Mouse (Mus musculus) myocyte (in vitro differentiated cells): ENCODE measurements around the gene Dda1. TPM values are rescaled to one million over a fixed set of nuclear protein-coding genes. Genes with fewer than 3 reads are reported as not detected.
A peak's percentile ranks its signal among the peaks of the same experiment; 100 is the strongest.

Source experiments
- H3K27me3 ChIP-seq: one replicate; pipeline ENCODE4 v1.6.1; 2011; ENCODE audit not compliant: control insufficient read depth, insufficient read depth, insufficient read length
- H3K36me3 ChIP-seq: one replicate; pipeline ENCODE4 v1.6.1; 2011; ENCODE audit not compliant: control insufficient read depth, insufficient read depth
- H3K4me2 ChIP-seq: one replicate; pipeline ENCODE4 v1.6.1; 2011; ENCODE audit warnings: low read depth, control low read depth
- H3K4me3 ChIP-seq: one replicate; pipeline ENCODE4 v1.5.1; 2011; ENCODE audit warnings: mild to moderate bottlenecking, control low read depth, moderate library complexity
- H3K79me2 ChIP-seq: one replicate; pipeline ENCODE4 v1.6.1; 2011; ENCODE audit not compliant: control insufficient read depth, insufficient read depth
- H3ac ChIP-seq: one replicate; pipeline ENCODE4 v1.6.1; 2011; ENCODE audit not compliant: control insufficient read depth, insufficient read length
- CEBPB ChIP-seq: IDR thresholded peaks from 2 replicates; pipeline ENCODE4 v1.6.1; 2011; ENCODE audit warnings: mild to moderate bottlenecking, moderate library complexity; ENCODE audit not compliant: poor library complexity, insufficient read depth, severe bottlenecking
- E2F4 ChIP-seq: IDR thresholded peaks from one replicate; pipeline ENCODE4 v1.6.1; 2011; ENCODE audit warnings: mild to moderate bottlenecking, control low read depth, moderate library complexity; ENCODE audit not compliant: insufficient read depth
- MAX ChIP-seq: IDR thresholded peaks from one replicate; pipeline ENCODE4 v1.6.1; 2011; ENCODE audit warnings: low read depth, mild to moderate bottlenecking, control low read depth
- MYOD1 ChIP-seq, 3 experiments: IDR thresholded peaks; one replicate each; pipeline ENCODE4 v1.6.1; 2011; ENCODE audit warnings: control low read depth in 2 of 3, low read depth in 2 of 3, mild to moderate bottlenecking in 2 of 3, moderate library complexity in 1 of 3; ENCODE audit not compliant: insufficient read length in 2 of 3, control insufficient read depth in 1 of 3
- MYOG ChIP-seq, 3 experiments: IDR thresholded peaks; one replicate each; pipeline ENCODE4 v1.6.1; 2011; ENCODE audit warnings: control low read depth in 2 of 3, low read depth in 2 of 3, mild to moderate bottlenecking in 2 of 3; ENCODE audit not compliant: insufficient read length in 2 of 3, control insufficient read depth in 1 of 3, insufficient read depth in 1 of 3
- POLR2A ChIP-seq: IDR thresholded peaks from one replicate; pipeline ENCODE4 v1.6.1; 2011; ENCODE audit warnings: low read depth, mild to moderate bottlenecking, control low read depth, moderate library complexity; ENCODE audit not compliant: insufficient read length
- POLR2AphosphoS2 ChIP-seq: IDR thresholded peaks from one replicate; pipeline ENCODE4 v1.6.1; 2011; ENCODE audit warnings: low read depth, control low read depth; ENCODE audit not compliant: insufficient read length
- REST ChIP-seq: IDR thresholded peaks from one replicate; pipeline ENCODE4 v1.6.1; 2011; ENCODE audit warnings: mild to moderate bottlenecking, control low read depth, moderate library complexity; ENCODE audit not compliant: insufficient read depth, insufficient read length
- SRF ChIP-seq: IDR thresholded peaks from one replicate; pipeline ENCODE4 v1.6.1; 2011; ENCODE audit warnings: low read depth; ENCODE audit not compliant: control insufficient read depth, insufficient read length
- TCF12 ChIP-seq: IDR thresholded peaks from one replicate; pipeline ENCODE4 v1.6.1; 2011; ENCODE audit warnings: mild to moderate bottlenecking, control low read depth; ENCODE audit not compliant: poor library complexity, insufficient read depth, severe bottlenecking
- TCF3 ChIP-seq: IDR thresholded peaks from one replicate; pipeline ENCODE4 v1.6.1; 2011; ENCODE audit warnings: low read depth, control low read depth; ENCODE audit not compliant: insufficient read length
- USF1 ChIP-seq: IDR thresholded peaks from one replicate; pipeline ENCODE4 v1.6.1; 2011; ENCODE audit warnings: low read depth, mild to moderate bottlenecking, control low read depth, moderate library complexity
- polyA plus RNA-seq: library from polyadenylated mRNA; unstranded; fragments of >200 nt; fragmentation: generic; extraction: Trizol; gene quantifications from one replicate; pipeline ENCODE4 v1.2.1, GENCODE M21; 2012; ENCODE audit warnings: missing spikeins

The Dda1 gene
- polyA plus RNA-seq, 1 experiment, result 117 TPM

DNA sequence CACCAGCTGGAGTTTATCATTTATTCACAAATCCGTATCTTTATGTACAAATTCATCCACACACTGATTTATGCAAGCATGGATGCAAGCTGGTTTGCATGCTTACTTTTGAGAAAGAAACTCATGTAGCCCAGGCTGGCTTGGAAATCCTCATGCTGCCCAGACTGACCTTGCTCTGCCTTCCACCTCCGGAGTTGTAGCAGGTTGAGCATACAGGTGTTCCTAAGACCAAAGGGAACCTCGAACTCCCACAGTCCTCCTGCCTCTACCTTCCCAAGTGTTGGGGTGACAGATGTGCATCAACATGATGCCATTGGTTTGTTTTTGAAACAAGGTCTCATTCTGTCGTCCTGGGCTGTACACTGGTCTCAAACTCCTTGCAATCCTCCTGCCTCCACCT lies 6.8 kb upstream of the Dda1 start:
- peak overlapping the region; percentile 45 for H3K4me3 ChIP-seq
- TF ChIP-seq SRF (no peak), E2F4 (no peak), POLR2AphosphoS2 (no peak), TCF12 (no peak)
- peaks cover 7% of the 10 kb centered on the region for H3K79me2 ChIP-seq
- peak overlapping the region; percentile 73 for H3K4me2 ChIP-seq
- H3ac ChIP-seq, result no peak overlapping the region
- H3K36me3 ChIP-seq, result no peaks in the 10 kb centered on the region
- no peaks in the 10 kb centered on the region for H3K27me3 ChIP-seq

DNA sequence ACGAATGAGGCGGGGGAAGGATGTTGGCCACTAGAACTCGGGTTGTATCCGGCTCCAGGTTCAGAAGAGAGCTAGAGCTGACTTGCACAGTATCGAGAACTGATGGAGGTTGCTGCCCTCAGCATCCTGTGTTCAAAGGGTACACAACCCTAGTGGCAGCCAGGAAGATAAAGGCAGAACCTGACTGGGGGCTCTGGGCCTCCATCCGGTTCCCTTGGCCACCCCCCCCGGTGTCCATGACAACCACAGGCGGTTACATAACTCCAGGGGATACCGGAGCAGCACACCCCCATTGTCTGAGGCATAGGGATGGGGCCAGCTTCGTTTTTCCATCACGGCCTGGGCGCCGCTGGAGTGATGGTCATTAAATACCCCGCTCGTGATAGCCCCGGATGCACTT lies 6.2 kb upstream of the Dda1 start:
- Histone ChIP-seq H3K4me3 (peak overlapping the region; percentile 45), H3ac (peak overlapping the region; percentile 31), H3K27me3 (no peaks in the 10 kb centered on the region), H3K36me3 (no peaks in the 10 kb centered on the region), H3K79me2 (peaks cover 7% of the 10 kb centered on the region), H3K4me2 (peak overlapping the region; percentile 73)
- TF ChIP-seq TCF12 (no peak), POLR2A (no peak), E2F4 (no peak), USF1 (no peak), CEBPB (no peak), SRF (no peak), MYOG (IDR thresholded peaks at IDR 0.05; ENCODE audit: control insufficient read depth in 1 of 3, insufficient read depth in 1 of 3, insufficient read length in 2 of 3, low read depth in 2 of 3) (no peak), POLR2AphosphoS2 (no peak), MYOD1 (IDR thresholded peaks at IDR 0.05; ENCODE audit: control insufficient read depth in 1 of 3, insufficient read length in 2 of 3, low read depth in 2 of 3) (no peak), REST (no peak), MAX (no peak), TCF3 (no peak)

DNA sequence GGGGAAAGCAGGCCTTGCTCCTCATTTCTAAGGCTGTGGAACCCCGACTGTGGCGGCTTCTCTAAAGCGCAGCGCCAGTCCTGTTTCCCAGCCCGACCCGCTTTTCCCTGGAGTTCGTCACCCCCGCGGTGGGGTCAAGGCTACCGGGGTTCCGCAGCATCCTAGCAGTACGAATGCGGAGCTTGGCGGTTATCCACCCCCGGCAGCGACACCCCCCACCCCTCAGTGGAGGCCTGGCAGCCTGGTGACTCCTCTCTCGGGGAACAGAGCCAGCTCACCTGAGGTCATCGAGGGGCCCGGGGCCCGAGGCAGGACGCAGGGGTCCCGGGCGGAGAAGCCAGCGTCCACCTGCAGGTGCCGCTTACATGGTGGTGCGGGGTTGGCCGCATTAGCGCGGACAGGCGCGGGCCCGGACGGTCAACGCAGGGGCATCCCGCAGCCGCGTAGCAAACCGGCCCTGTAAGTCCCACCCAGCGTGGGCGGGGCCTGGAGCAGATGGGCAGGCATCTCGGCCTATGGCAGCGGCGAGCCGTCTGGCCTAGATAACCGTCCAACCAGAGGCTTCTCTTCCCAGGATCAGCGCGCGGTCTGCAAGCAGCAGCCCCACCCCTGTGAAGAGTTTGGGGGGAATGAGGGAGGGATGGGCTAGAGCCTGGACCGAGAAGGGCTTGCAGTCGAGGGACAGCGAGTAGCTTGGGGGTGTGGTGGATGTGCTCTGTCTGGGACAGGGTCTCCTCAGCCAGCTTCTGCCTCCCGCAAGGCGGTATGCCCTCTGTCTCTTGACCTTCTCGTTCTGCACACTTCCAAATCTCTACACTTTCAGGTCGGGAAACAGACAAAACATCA lies 5.6 kb upstream of the Dda1 start, which contains the start of gene Abhd8:
TSS of gene Abhd8 (minus strand) at position 468 of the 846 bp plus-strand sequence.
- Histone ChIP-seq H3ac (peak within 1 kb of the TSS; percentile 31), H3K36me3 (no peaks in the 10 kb centered on the region), H3K79me2 (peaks cover 7% of the 10 kb centered on the region), H3K4me3 (peak within 1 kb of the TSS; percentile 45), H3K4me2 (peak within 1 kb of the TSS; percentile 98), H3K27me3 (no peaks in the 10 kb centered on the region)
- no peak for TF ChIP-seq E2F4
- TF ChIP-seq MAX, result no peak
- TF ChIP-seq MYOG (IDR thresholded peaks at IDR 0.05; ENCODE audit: control insufficient read depth in 1 of 3, insufficient read depth in 1 of 3, insufficient read length in 2 of 3, low read depth in 2 of 3), result no peak
- no peak for TF ChIP-seq USF1
- TF ChIP-seq MYOD1 (IDR thresholded peaks at IDR 0.05; ENCODE audit: control insufficient read depth in 1 of 3, insufficient read length in 2 of 3, low read depth in 2 of 3), result peak in 1 of 3 experiments; percentile 1
- TF ChIP-seq SRF, result peak; percentile 49
- TF ChIP-seq POLR2A, result peak; percentile 82
- no peak for TF ChIP-seq TCF3
- peak; percentile 54 for TF ChIP-seq POLR2AphosphoS2
- no peak for TF ChIP-seq REST
- TF ChIP-seq CEBPB, result no peak
- TF ChIP-seq TCF12, result no peak

DNA sequence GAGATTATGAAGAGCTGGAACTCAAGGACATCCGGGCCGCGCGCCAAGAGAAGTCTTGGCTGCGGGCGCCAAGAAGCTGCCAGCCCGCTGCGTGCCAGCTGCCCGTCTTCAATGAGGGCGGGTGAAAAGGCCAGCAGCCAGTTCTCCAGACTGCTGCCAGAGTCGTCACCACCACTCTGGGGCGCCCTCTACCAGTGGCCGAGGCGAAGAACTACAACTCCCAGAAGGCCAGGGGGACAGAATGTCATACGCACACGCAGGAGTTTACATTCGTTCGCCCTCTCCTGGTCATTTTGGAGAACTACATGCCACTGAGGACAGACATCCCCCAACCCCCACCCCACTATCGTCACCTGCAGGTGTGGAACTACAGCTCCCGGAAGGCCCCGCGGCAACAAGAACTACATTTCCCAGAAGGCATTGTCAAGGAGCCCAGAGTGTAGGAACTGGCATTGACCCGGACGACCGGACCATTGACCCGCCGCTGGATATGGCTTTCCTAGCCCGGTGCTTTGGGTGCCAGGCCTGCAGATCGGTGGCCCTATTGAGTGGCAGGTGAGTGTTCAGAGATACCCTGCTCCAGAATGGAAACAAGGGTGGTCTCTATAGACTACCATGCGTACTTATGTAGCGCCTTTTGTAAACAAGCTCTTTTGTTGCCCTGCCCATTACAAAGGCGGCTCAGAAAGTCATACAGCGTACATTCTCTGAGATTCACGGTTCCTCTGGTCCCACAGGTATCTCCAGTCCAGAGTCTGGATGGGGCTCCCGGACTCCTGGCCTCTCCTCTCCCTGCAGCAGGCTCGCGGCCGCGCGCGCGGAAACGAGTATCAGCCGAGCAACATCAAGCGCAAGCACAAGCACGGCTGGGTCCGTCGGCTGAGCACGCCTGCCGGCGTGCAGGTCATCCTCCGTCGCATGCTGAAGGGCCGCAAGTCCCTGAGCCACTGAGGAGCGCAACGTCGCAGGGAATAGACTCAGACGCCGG lies 4.2 kb upstream of the Dda1 start, which contains the start of gene Mrpl34:
TSS of gene Mrpl34 (plus strand) at position 447 of the 988 bp plus-strand sequence.
- TF ChIP-seq E2F4, result no peak
- peak; percentile 0 for TF ChIP-seq TCF12
- peak; percentile 18 for TF ChIP-seq TCF3
- no peak for TF ChIP-seq REST
- TF ChIP-seq POLR2A, result peak; percentile 62
- no peak for TF ChIP-seq USF1
- TF ChIP-seq MAX, result no peak
- peak; percentile 28 to 75 (median 57) for TF ChIP-seq MYOG (IDR thresholded peaks at IDR 0.05; ENCODE audit: control insufficient read depth in 1 of 3, insufficient read depth in 1 of 3, insufficient read length in 2 of 3, low read depth in 2 of 3)
- TF ChIP-seq POLR2AphosphoS2, result peak; percentile 30
- TF ChIP-seq MYOD1 (IDR thresholded peaks at IDR 0.05; ENCODE audit: control insufficient read depth in 1 of 3, insufficient read length in 2 of 3, low read depth in 2 of 3), result peak in 2 of 3 experiments; percentile 40 to 77
- peak; percentile 73 for TF ChIP-seq SRF
- no peak for TF ChIP-seq CEBPB
- Histone ChIP-seq H3K36me3 (no peaks in the 10 kb centered on the region), H3ac (peak within 1 kb of the TSS; percentile 49), H3K4me2 (peak within 1 kb of the TSS; percentile 98), H3K27me3 (no peaks in the 10 kb centered on the region), H3K79me2 (peaks cover 13% of the 10 kb centered on the region), H3K4me3 (peak within 1 kb of the TSS; percentile 45)
